Mouse (Mus musculus): ENCODE data around the gene Tmem87a. TPM values are rescaled to one million over a fixed set of nuclear protein-coding genes. Genes with fewer than 3 reads are reported as not detected.

The Tmem87a gene
- 25.4 TPM for polyA plus RNA-seq (2017; shearing (Covaris generic))

DNA sequence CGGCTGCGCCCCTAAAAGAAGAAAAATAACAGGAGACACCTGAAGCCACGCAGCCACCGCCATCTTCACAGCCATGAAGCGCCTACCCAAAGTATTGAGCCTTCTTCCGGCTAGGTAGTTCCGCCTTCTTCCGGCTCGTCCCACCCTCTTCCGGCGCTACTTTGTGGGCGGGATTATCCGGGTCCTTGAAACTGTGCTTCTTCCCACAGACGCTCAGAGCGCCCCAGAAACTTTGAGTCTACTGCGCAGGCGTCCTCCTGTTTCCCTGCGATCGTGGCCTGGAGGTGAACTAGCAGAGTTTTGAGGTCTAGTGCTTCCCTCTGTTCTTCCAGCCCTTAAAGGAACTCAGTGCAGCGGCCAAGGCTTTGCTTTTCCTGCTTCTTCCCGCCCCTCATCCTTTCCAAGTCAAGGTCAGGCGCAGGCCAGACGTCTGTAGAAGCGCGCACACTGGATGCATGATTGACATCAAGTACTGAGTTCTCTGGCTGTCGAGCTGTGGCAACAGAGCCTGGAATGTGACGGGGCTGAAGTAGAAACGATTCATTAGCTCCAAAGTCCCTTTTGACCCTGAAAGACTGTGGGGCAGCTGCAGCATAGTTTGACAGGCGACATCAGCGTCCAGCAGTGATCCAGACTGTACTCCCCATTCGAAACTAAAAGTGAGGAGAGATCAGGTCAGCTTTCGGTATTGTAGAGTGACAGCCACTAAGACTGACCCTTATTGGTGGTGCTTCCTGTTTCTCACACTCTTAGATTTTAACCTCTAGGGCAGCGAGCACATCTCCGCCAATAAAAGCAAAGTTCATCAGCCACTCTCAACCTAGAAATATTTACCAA is at the start of gene Tmem87a:
Tmem87a (minus strand) TSS at position 128 of the 837 bp plus-strand sequence.

DNA sequence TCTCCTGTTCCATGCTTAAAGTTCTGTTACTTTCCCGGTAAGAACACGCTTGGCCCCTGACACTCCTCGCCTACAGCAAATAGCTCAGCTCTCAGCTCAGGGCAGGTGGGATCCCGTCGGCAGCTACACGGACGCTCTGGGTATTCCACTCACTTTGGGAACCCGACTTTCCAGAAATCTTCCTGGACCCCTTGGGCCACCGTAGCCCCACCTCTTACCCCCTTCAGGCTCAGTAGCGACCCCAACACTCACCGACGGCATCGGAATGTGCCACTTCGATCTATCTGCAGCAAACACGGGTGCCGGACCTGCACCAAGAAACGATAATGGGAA is 294 bp downstream of the Tmem87a start, which contains the start of gene Ganc:
Ganc (plus strand) TSS at position 244 of the 333 bp plus-strand sequence.

GRCm38 (mm10) chr2:120352682-120353646 is 50.9 kb downstream of the Tmem87a start, which contains the start of gene Vps39:
TSS of gene Vps39 (minus strand) at chr2:120353137.

GRCm38 (mm10) chr2:120313976-120314375 is 89.9 kb downstream of the Tmem87a start, which contains the start of gene Pla2g4f:
TSS of gene Pla2g4f (minus strand) at chr2:120314165.

Other genes starting within 250 kb of the Tmem87a start
- 10.8 TPM for gene Ehd4, start 249.5 kb downstream of the Tmem87a start, polyA plus RNA-seq (2017; shearing (Covaris generic))
- gene Pla2g4e, start 158.8 kb downstream of the Tmem87a start, polyA plus RNA-seq (2017; shearing (Covaris generic)), result not detected
- not detected for gene Pla2g4d, start 114.9 kb downstream of the Tmem87a start, polyA plus RNA-seq (2017; shearing (Covaris generic))
- 7.7 TPM for gene Pla2g4f, start 89.9 kb downstream of the Tmem87a start, polyA plus RNA-seq (2017; shearing (Covaris generic))
- 42.2 TPM for gene Vps39, start 51.0 kb downstream of the Tmem87a start, polyA plus RNA-seq (2017; shearing (Covaris generic))
- 22.5 TPM for gene Ganc, start 217 bp downstream of the Tmem87a start, polyA plus RNA-seq (2017; shearing (Covaris generic))
- gene Capn3, start 51.9 kb upstream of the Tmem87a start, polyA plus RNA-seq (2017; shearing (Covaris generic)), result 69.4 TPM
- 64.8 TPM for gene Zfp106, start 159.7 kb upstream of the Tmem87a start, polyA plus RNA-seq (2017; shearing (Covaris generic))
- 51.0 TPM for gene Snap23, start 163.6 kb upstream of the Tmem87a start, polyA plus RNA-seq (2017; shearing (Covaris generic))
- 19.2 TPM for gene Haus2, start 205.3 kb upstream of the Tmem87a start, polyA plus RNA-seq (2017; shearing (Covaris generic))
- 29.8 TPM for gene Lrrc57, start 205.4 kb upstream of the Tmem87a start, polyA plus RNA-seq (2017; shearing (Covaris generic))
- 1.2 TPM for gene Stard9, start 225.0 kb upstream of the Tmem87a start, polyA plus RNA-seq (2017; shearing (Covaris generic))